Mouse (Mus musculus) retina, postnatal 1 day (tissue): ENCODE measurements at regions not wholly inside any gene's neighbourhood (a gene's known extent, or its start where the extent isn't known, plus 50 kb on each side); places are given as distances from the start of the nearest gene placed in this dataset.
A peak's percentile ranks its signal among the peaks of the same experiment; 100 is the strongest.

Source experiments
- DNase-seq: peaks from one replicate; pipeline ENCODE4 v3.0.0-alpha.2; 2012

DNA sequence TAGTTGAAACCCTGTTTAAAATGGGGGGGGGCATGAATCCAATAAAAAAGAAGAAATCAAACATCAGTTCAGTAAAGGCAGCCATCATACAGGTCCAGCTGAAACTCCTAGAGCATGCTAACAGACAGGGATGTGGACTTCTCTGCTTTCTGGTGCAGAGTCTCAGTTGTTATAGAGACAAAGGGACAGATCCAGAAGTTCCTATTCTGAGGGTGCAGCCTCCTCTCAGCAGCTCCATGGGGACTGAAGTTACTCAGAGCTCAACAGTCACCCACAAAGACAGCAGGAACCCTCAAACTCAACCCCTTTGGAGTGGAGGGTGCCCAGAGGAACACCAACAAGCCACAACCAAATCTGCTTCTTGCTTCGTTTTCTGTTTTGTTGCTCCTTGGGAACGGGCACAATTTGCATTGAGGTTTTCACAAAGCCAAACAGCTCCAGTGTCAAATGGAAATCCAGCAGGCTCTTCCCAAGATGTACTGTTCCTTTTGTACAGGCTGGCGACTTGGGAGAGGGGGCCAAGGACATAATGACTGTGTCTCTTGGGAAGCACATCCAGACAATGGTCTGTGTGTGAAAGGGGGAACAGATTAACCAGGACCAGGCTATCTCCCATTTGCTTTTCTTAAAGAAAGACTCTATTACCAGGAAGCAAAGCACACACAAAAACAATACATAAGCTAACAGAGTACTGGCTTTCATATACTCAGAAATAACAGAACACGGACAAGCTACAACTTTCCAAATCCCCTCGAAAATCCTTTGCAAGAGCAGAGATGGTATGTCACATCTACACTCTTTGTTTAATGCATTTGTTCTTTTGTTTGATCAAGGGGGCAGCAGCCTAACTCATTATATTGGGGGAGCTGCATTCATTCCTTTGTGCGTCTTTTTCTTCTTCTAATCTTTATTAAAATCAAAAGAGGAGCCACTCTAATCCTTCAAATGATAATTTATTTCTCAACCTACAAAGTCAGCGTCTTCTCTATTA lies 332.6 kb upstream of the Zfp462 start:
- no peak for DNase-seq

DNA sequence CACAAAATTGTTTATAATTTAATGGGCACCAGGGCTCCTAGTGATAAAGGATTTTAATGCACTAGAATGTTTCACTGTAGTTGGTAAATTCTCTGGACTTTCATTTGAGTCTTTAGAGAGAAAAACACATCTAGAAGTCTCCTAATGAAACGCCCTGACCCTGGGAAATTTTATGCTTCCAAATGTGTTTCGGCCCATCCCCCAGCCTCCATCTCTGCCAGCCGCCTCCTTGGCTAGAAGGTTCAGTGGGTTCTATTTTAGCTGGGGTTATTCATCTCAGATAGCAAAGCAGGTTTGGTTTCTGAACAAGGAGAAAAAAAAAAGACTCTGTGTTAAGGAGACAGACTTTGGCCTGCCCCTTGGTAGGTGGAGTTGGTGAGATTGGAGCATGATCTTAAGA lies 331.8 kb upstream of the Zfp462 start:
- no peak for DNase-seq

DNA sequence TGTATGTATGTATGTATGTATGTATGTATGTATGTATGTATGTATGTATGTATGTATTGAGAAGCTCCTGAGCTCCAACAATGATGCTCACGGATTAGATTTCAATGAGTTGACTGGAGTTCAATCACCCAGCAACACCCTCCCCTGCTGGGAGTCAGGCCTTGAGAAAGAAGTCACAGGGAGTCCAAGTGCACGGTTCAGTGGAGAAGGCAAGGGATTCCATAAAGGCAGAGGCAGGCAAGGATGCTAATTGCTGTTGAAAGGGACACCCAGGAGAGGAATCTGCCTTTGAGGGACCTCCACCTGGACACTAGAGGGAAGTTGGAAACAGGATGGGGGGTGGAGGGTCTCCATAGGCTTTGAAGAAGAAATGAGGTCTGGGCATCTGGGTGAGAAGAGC lies 331.2 kb upstream of the Zfp462 start:
- peak; percentile 32 for DNase-seq

DNA sequence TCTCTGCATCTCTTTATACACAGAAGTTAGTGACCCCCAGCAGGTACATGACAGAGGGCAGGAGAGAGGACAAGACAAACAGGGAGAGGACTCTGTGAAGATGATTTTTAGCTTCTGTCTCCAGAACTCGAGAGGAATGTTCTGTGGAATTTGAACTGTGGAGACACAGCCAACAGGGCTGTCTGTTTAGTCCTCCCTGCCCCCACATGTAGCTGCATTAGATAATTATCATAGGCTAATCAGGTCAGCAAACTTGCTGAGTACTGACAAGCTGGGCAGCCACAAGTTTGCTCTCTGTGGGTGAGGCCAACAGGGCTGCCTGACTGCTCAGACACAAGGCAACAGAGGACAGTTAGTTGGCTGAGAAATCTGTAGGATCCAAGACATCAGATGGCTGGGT lies 329.0 kb upstream of the Zfp462 start:
- peak; percentile 56 for DNase-seq

- no peak for DNase-seq
These were observed 320.6 kb upstream of the Zfp462 start for GRCm38 (mm10) chr4:54624024-54624873.

DNA sequence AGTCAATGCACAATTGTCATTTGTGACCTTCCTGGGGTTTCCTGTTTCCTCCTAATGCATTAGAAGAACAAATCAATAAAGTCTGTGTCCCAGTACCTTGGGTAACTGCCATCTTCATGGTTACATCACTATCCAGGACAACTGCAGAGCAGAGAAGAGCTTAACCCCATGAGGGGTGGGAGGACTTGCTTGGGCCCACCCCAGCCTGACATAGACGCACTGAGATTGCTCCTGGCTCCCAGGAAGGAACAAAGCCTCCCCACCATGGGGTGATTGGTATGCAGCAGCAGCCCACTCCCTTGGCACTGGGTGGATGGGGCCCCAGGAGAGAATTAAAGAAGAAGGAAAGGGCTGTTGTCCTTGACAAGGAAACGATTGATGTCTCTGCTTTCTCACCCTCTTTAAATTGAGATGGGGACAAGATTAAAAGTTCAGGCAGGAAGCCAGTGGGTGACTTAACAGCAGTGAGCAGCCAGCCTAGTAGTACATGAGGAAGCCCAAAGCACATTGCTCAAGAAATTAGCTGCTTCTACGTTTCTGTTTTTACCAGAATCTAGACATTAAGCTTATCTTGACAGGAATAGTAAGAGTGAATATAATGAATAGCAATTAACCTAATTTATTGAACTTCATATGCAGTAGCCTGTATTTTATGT lies 307.7 kb upstream of the Zfp462 start:
- DNase-seq = no peak

DNA sequence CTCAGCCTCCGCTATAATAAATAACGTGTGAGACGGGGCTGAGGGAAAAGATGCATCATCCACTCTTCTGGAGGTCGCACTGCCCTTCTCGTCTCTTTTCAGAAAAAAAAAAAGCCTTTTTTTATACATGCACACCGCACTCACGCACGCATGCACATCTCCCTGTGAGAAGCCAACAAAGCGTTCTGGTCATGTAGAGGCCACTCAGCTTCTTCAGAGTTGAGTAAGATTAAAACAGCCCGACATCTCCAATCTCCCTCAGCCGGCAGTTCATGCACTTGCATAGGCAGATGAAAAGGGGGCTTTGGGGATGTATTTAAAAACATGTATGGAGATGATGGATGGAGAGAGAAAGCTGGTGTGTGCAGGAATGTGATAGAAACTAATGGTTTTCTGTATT lies 298.8 kb upstream of the Zfp462 start:
- peak; percentile 34 for DNase-seq

DNA sequence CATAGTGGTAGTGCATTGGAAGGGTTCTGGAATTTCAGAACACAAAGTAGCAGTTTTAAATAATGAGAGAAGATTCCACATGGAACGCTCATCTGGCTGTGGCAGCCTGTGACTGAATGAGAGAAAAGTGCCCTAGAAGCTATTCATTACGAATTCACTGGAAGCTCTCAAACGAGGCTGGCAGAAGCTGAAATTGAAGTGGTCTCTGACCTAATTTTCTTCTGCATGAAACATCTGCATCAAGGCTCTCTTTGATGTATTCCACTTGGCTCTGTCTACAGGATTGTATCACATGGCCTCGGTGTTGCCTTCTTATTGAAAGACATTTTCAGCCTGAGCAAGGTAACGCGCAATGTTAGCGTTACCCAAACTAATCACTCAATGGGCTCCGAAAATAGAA lies 298.4 kb upstream of the Zfp462 start:
- peak; percentile 48 for DNase-seq

- DNase-seq = no peak
These were observed 296.6 kb upstream of the Zfp462 start for GRCm38 (mm10) chr4:54648254-54648653.

GRCm38 (mm10) chr4:54651646-54652110 lies 293.2 kb upstream of the Zfp462 start:
- DNase-seq = peak; percentile 43

DNA sequence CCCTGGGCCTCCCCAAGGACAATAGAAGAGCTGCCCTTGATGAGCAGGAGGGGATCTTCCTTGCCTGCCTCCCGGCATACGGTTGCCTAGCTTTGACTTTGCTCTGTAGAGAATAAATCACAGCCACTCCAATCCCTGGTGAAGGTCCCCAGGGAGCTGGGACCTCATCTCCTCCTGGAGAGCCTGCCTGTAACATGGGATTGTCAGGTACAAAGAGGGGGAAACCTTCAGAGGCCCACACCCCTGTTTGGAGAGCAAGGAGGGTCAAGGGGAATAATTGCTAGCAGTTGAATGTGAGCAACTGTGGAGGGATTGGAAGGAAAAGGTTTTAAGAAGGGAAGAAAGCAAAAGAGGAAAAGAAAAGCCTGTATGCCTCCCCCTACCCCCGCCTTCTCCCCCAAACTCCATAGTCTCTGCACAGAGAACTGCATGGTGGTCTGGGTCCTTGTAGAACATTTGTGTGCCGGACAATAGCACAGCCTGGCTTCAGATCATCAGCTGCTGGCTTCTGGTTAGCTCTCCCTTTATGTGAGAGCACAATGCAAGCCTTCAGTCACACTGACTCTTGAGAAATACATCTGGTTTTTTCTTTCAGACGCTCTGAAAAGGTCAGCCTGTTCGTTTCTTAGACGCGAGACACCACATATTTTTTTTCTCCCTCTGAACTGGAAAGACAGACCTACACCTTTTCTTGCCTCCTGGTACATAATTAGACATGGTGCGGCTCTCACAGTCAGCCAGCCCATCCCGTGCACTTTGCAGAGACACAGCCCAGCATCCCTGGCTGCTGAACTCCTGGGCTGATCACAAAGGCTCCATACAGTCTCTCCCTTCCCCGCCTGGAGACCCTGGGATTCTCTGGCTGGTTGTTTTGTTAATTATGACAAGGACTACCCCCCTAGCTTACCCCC lies 292.5 kb upstream of the Zfp462 start:
- DNase-seq = peak; percentile 66

GRCm38 (mm10) chr4:54653097-54653776 lies 291.6 kb upstream of the Zfp462 start:
- DNase-seq = peak; percentile 66
